Mouse (Mus musculus): ENCODE results near the gene Tinagl1. TPM values are rescaled to one million over a fixed set of nuclear protein-coding genes. Genes with fewer than 3 reads are reported as not detected.

Tinagl1 gene
- polyA plus RNA-seq, 1 experiment: 29.5 TPM

- TF ChIP-seq POLR2A (IDR thresholded peaks at IDR 0.05; ENCODE audit: borderline replicate concordance, control insufficient read depth, low read depth, low read length) (no peak), CTCF (IDR thresholded peaks at IDR 0.05; ENCODE audit: control insufficient read depth, insufficient read depth, low read length) (no peak)
- no peaks in the 10 kb centered on the region for H3K4me1 ChIP-seq (ENCODE audit: control insufficient read depth, insufficient read depth, low read length)
- H3K4me3 ChIP-seq (replicated peaks; ENCODE audit: control insufficient read depth, low read depth, low read length): no peak overlapping the region
- no peak overlapping the region for H3K27ac ChIP-seq (ENCODE audit: control insufficient read depth, insufficient read depth, low read depth, low read length, poor library complexity)
- 76% methylated on average over 9 of the region's 9 CpGs for WGBS
Observed at GRCm38 (mm10) chr4:130186450-130186849, 11.5 kb upstream of the Tinagl1 start.

- 74% methylated on average over 5 of the region's 5 CpGs for WGBS
- Histone ChIP-seq H3K27ac (ENCODE audit: control insufficient read depth, insufficient read depth, low read depth, low read length, poor library complexity) (no peak overlapping the region), H3K4me1 (ENCODE audit: control insufficient read depth, insufficient read depth, low read length) (no peaks in the 10 kb centered on the region), H3K4me3 (replicated peaks; ENCODE audit: control insufficient read depth, low read depth, low read length) (no peak overlapping the region)
- TF ChIP-seq CTCF (IDR thresholded peaks at IDR 0.05; ENCODE audit: control insufficient read depth, insufficient read depth, low read length): no peak
- no peak for TF ChIP-seq POLR2A (IDR thresholded peaks at IDR 0.05; ENCODE audit: borderline replicate concordance, control insufficient read depth, low read depth, low read length)
Observed at GRCm38 (mm10) chr4:130183879-130184278, 9.0 kb upstream of the Tinagl1 start.

- H3K27ac ChIP-seq (ENCODE audit: control insufficient read depth, insufficient read depth, low read depth, low read length, poor library complexity): no peak overlapping the region
- H3K4me1 ChIP-seq (ENCODE audit: control insufficient read depth, insufficient read depth, low read length): no peaks in the 10 kb centered on the region
- no peak overlapping the region for H3K4me3 ChIP-seq (replicated peaks; ENCODE audit: control insufficient read depth, low read depth, low read length)
- WGBS: 86% methylated on average over 13 of the region's 13 CpGs
- TF ChIP-seq POLR2A (IDR thresholded peaks at IDR 0.05; ENCODE audit: borderline replicate concordance, control insufficient read depth, low read depth, low read length) (no peak), CTCF (IDR thresholded peaks at IDR 0.05; ENCODE audit: control insufficient read depth, insufficient read depth, low read length) (no peak)
Observed at GRCm38 (mm10) chr4:130183023-130183422, 8.1 kb upstream of the Tinagl1 start.

- WGBS: 74% methylated on average over 4 of the region's 4 CpGs
- Histone ChIP-seq H3K4me1 (ENCODE audit: control insufficient read depth, insufficient read depth, low read length) (no peaks in the 10 kb centered on the region; the same call in 1 of the 2 replicates), H3K4me3 (replicated peaks; ENCODE audit: control insufficient read depth, low read depth, low read length) (no peak overlapping the region), H3K27ac (ENCODE audit: control insufficient read depth, insufficient read depth, low read depth, low read length, poor library complexity) (no peak overlapping the region)
- TF ChIP-seq CTCF (IDR thresholded peaks at IDR 0.05; ENCODE audit: control insufficient read depth, insufficient read depth, low read length): no peak
- TF ChIP-seq POLR2A (IDR thresholded peaks at IDR 0.05; ENCODE audit: borderline replicate concordance, control insufficient read depth, low read depth, low read length): no peak
Observed at GRCm38 (mm10) chr4:130181886-130182285, 7.0 kb upstream of the Tinagl1 start.

GRCm38 (mm10) chr4:130180909-130181602 lies 6.1 kb upstream of the Tinagl1 start:
- Histone ChIP-seq H3K4me1 (ENCODE audit: control insufficient read depth, insufficient read depth, low read length) (peaks cover under 1% of the 10 kb centered on the region; the same call in 1 of the 2 replicates), H3K27ac (ENCODE audit: control insufficient read depth, insufficient read depth, low read depth, low read length, poor library complexity) (no peak overlapping the region), H3K4me3 (replicated peaks; ENCODE audit: control insufficient read depth, low read depth, low read length) (no peak overlapping the region)
- TF ChIP-seq CTCF (IDR thresholded peaks at IDR 0.05; ENCODE audit: control insufficient read depth, insufficient read depth, low read length): no peak
- 77% methylated on average over 7 of the region's 7 CpGs for WGBS

- H3K27ac ChIP-seq (ENCODE audit: control insufficient read depth, insufficient read depth, low read depth, low read length, poor library complexity): no peak overlapping the region
- peaks cover 2% of the 10 kb centered on the region; the same call in 1 of the 2 replicates for H3K4me1 ChIP-seq (ENCODE audit: control insufficient read depth, insufficient read depth, low read length)
- H3K4me3 ChIP-seq (replicated peaks; ENCODE audit: control insufficient read depth, low read depth, low read length): no peak overlapping the region
- WGBS: 70% methylated on average over 3 of the region's 3 CpGs
- no peak for TF ChIP-seq CTCF (IDR thresholded peaks at IDR 0.05; ENCODE audit: control insufficient read depth, insufficient read depth, low read length)
- no peak for TF ChIP-seq POLR2A (IDR thresholded peaks at IDR 0.05; ENCODE audit: borderline replicate concordance, control insufficient read depth, low read depth, low read length)
Observed at GRCm38 (mm10) chr4:130179876-130180275, 5.0 kb upstream of the Tinagl1 start.

- Histone ChIP-seq H3K4me1 (ENCODE audit: control insufficient read depth, insufficient read depth, low read length) (peaks cover 2% of the 10 kb centered on the region; the same call in 1 of the 2 replicates), H3K4me3 (replicated peaks; ENCODE audit: control insufficient read depth, low read depth, low read length) (no peak overlapping the region), H3K27ac (ENCODE audit: control insufficient read depth, insufficient read depth, low read depth, low read length, poor library complexity) (no peak overlapping the region)
- WGBS: 48% methylated on average over 7 of the region's 7 CpGs
- no peak for TF ChIP-seq CTCF (IDR thresholded peaks at IDR 0.05; ENCODE audit: control insufficient read depth, insufficient read depth, low read length)
- TF ChIP-seq POLR2A (IDR thresholded peaks at IDR 0.05; ENCODE audit: borderline replicate concordance, control insufficient read depth, low read depth, low read length): no peak
Observed at GRCm38 (mm10) chr4:130177536-130177935, 2.6 kb upstream of the Tinagl1 start.

- WGBS: 24% methylated on average over 4 of the region's 4 CpGs
- peaks cover 2% of the 10 kb centered on the region; the same call in 1 of the 2 replicates for H3K4me1 ChIP-seq (ENCODE audit: control insufficient read depth, insufficient read depth, low read length)
- H3K27ac ChIP-seq (ENCODE audit: control insufficient read depth, insufficient read depth, low read depth, low read length, poor library complexity): no peak overlapping the region
- no peak for TF ChIP-seq POLR2A (IDR thresholded peaks at IDR 0.05; ENCODE audit: borderline replicate concordance, control insufficient read depth, low read depth, low read length)
- TF ChIP-seq CTCF (IDR thresholded peaks at IDR 0.05; ENCODE audit: control insufficient read depth, insufficient read depth, low read length): no peak
- H3K4me3 ChIP-seq (replicated peaks; ENCODE audit: control insufficient read depth, low read depth, low read length): no peak overlapping the region
Observed at GRCm38 (mm10) chr4:130177087-130177486, 2.2 kb upstream of the Tinagl1 start.
